Mouse (Mus musculus) embryonic facial prominence, embryonic 15.5 days (tissue): ENCODE measurements around the gene Aym1. TPM values are rescaled to one million over a fixed set of nuclear protein-coding genes. Genes with fewer than 3 reads are reported as not detected.
"Not testable (repeated sequence)": the region's sequence is repeated elsewhere in the genome, so short reads cannot be mapped to it uniquely, and the experiment has no call there.

ENCODE experiments used
- ATAC-seq: fragments of 200-750 bp; cut with Nextera tagmentation; 2 replicates; pipeline ENCODE4 v1.8.0; 2017; ENCODE audit warnings: low read depth, moderate TSS enrichment; ENCODE audit not compliant: insufficient number of reproducible peaks, low FRiP score, low TSS enrichment
- H3K27ac ChIP-seq: fragments of 300-500 bp; sonication (generic); replicated peaks from 2 replicates; pipeline ENCODE4 v1.5.1; 2015; ENCODE audit warnings: mild to moderate bottlenecking, inconsistent platforms
- H3K27me3 ChIP-seq: fragments of 300-500 bp; sonication (generic); 2 replicates; pipeline ENCODE4 v1.6.1; 2015; ENCODE audit warnings: inconsistent platforms
- H3K36me3 ChIP-seq: fragments of 300-500 bp; sonication (generic); 2 replicates; pipeline ENCODE4 v1.6.1; 2015; ENCODE audit warnings: mild to moderate bottlenecking, inconsistent platforms
- H3K4me1 ChIP-seq: fragments of 300-500 bp; sonication (generic); 2 replicates; pipeline ENCODE4 v1.6.1; 2015; ENCODE audit warnings: inconsistent platforms
- H3K4me2 ChIP-seq: fragments of 300-500 bp; sonication (generic); replicated peaks from 2 replicates; pipeline ENCODE4 v1.6.1; 2015; ENCODE audit warnings: mild to moderate bottlenecking, inconsistent platforms
- H3K4me3 ChIP-seq: fragments of 300-500 bp; sonication (generic); replicated peaks from 2 replicates; pipeline ENCODE4 v1.5.1; 2015; ENCODE audit warnings: mild to moderate bottlenecking, inconsistent platforms
- H3K9ac ChIP-seq: fragments of 300-500 bp; sonication (generic); 2 replicates; pipeline ENCODE4 v1.6.1; 2015; ENCODE audit warnings: inconsistent platforms
- H3K9me3 ChIP-seq: fragments of 300-500 bp; sonication (generic); replicated peaks from 2 replicates; pipeline ENCODE4 v1.6.1; 2016; ENCODE audit warnings: inconsistent platforms
- WGBS: fragments of 180-500 bp; shearing (Covaris S2); methylation state at CpG from one replicate; pipeline ENCODE4 v1.1.7; 2015; 5-methylcytosine and 5-hydroxymethylcytosine counted together
- polyA plus RNA-seq: library from polyadenylated mRNA; unstranded; fragments of >200 nt; fragmentation: Nextera tagmentation; extraction: Ambion mirVana; gene quantifications from 2 replicates; pipeline ENCODE4 v1.2.1, GENCODE M21; 2015

The Aym1 gene
- polyA plus RNA-seq, 1 experiment from 2014 or later: not detected

GRCm38 (mm10) chr5:113357656-113358055, 562 bp downstream of the Aym1 start:
- Histone ChIP-seq H3K4me3 (no peak overlapping the region), H3K27ac (no peak overlapping the region), H3K36me3 (no peaks in the 10 kb centered on the region), H3K4me1 (peaks cover 16% of the 10 kb centered on the region), H3K9me3 (no peaks in the 10 kb centered on the region), H3K27me3 (peaks cover 10% of the 10 kb centered on the region), H3K9ac (no peak overlapping the region), H3K4me2 (no peak overlapping the region)
- WGBS: 20% methylated on average over 3 of the region's 3 CpGs
- ATAC-seq: no peak

- no peak for ATAC-seq
- H3K4me2 ChIP-seq: no peak overlapping the region
Measured at GRCm38 (mm10) chr5:113358833-113359232, 1.7 kb downstream of the Aym1 start.

GRCm38 (mm10) chr5:113361283-113361682, 4.2 kb downstream of the Aym1 start:
- H3K9ac ChIP-seq: no peak overlapping the region
- H3K4me2 ChIP-seq: no peak overlapping the region
- 69% methylated on average over 7 of the region's 7 CpGs for WGBS
- no peaks in the 10 kb centered on the region; the same call in none of the 2 replicates for H3K27me3 ChIP-seq
- H3K9me3 ChIP-seq: no peaks in the 10 kb centered on the region
- no peak for ATAC-seq
- H3K36me3 ChIP-seq: no peaks in the 10 kb centered on the region
- H3K4me3 ChIP-seq: no peak overlapping the region
- H3K27ac ChIP-seq: no peak overlapping the region
- H3K4me1 ChIP-seq: peaks cover 16% of the 10 kb centered on the region

More at GRCm38 (mm10) chr5:113358833-113359232, 1.7 kb downstream of the Aym1 start:
- Histone ChIP-seq H3K36me3 (no peaks in the 10 kb centered on the region), H3K9ac (no peak overlapping the region), H3K4me3 (no peak overlapping the region), H3K27ac (no peak overlapping the region), H3K9me3 (no peaks in the 10 kb centered on the region), H3K4me1 (peaks cover 16% of the 10 kb centered on the region), H3K27me3 (peaks cover 5% of the 10 kb centered on the region)
- 4% methylated on average over 11 of the region's 11 CpGs for WGBS

GRCm38 (mm10) chr5:113362258-113362996, 5.3 kb downstream of the Aym1 start:
- Histone ChIP-seq H3K4me1 (peaks cover 11% of the 10 kb centered on the region), H3K27ac (no peak overlapping the region), H3K4me2 (no peak overlapping the region), H3K4me3 (no peak overlapping the region), H3K27me3 (no peaks in the 10 kb centered on the region; the same call in none of the 2 replicates), H3K9ac (no peak overlapping the region), H3K9me3 (no peaks in the 10 kb centered on the region), H3K36me3 (no peaks in the 10 kb centered on the region)
- ATAC-seq: no peak
- WGBS: 74% methylated on average over 9 of the region's 9 CpGs

- Histone ChIP-seq H3K4me2 (no peak overlapping the region), H3K36me3 (no peaks in the 10 kb centered on the region), H3K27ac (no peak overlapping the region), H3K27me3 (no peaks in the 10 kb centered on the region; the same call in none of the 2 replicates), H3K9me3 (no peaks in the 10 kb centered on the region), H3K4me3 (no peak overlapping the region), H3K4me1 (peaks cover 7% of the 10 kb centered on the region), H3K9ac (no peak overlapping the region)
- ATAC-seq: no peak
- 83% methylated on average over 8 of the region's 8 CpGs for WGBS
Measured at GRCm38 (mm10) chr5:113363177-113363576, 6.1 kb downstream of the Aym1 start.

- Histone ChIP-seq H3K9me3 (no peaks in the 10 kb centered on the region), H3K4me3 (no peak overlapping the region), H3K9ac (no peak overlapping the region), H3K4me2 (no peak overlapping the region), H3K4me1 (no peaks in the 10 kb centered on the region), H3K27me3 (no peaks in the 10 kb centered on the region; the same call in none of the 2 replicates), H3K36me3 (no peaks in the 10 kb centered on the region), H3K27ac (no peak overlapping the region)
- WGBS: 3% methylated on average over 20 of the region's 20 CpGs
- ATAC-seq: no peak
Measured at GRCm38 (mm10) chr5:113365921-113366320, 8.8 kb downstream of the Aym1 start.

GRCm38 (mm10) chr5:113367726-113368125, 10.6 kb downstream of the Aym1 start:
- H3K9me3 ChIP-seq, ATAC-seq, H3K4me1 ChIP-seq, H3K36me3 ChIP-seq, H3K4me3 ChIP-seq, H3K4me2 ChIP-seq, H3K27ac ChIP-seq, H3K27me3 ChIP-seq, H3K9ac ChIP-seq: not testable (repeated sequence)

- H3K4me3 ChIP-seq: no peak overlapping the region
- H3K9ac ChIP-seq: no peak overlapping the region
- H3K9me3 ChIP-seq: no peaks in the 10 kb centered on the region
- H3K4me1 ChIP-seq: peaks cover 16% of the 10 kb centered on the region
- H3K36me3 ChIP-seq: no peaks in the 10 kb centered on the region
- ATAC-seq: no peak
- peaks cover 9% of the 10 kb centered on the region; the same call in 1 of the 2 replicates for H3K27me3 ChIP-seq
- no peak overlapping the region for H3K4me2 ChIP-seq
- no peak overlapping the region for H3K27ac ChIP-seq
- 76% methylated on average over 17 of the region's 17 CpGs for WGBS
Measured at GRCm38 (mm10) chr5:113369262-113369868, 12.3 kb downstream of the Aym1 start.

GRCm38 (mm10) chr5:113372449-113372848, 15.4 kb downstream of the Aym1 start:
- Histone ChIP-seq H3K4me3 (no peak overlapping the region), H3K27ac (no peak overlapping the region), H3K4me2 (0 out of 2 replicates have a peak overlapping the region, but pooled peaks have one; percentile 42), H3K9ac (no peak overlapping the region), H3K36me3 (no peaks in the 10 kb centered on the region), H3K27me3 (peaks cover 9% of the 10 kb centered on the region; the same call in 1 of the 2 replicates), H3K4me1 (peaks cover 23% of the 10 kb centered on the region), H3K9me3 (no peaks in the 10 kb centered on the region)
- ATAC-seq: no peak
- 67% methylated on average over 4 of the region's 4 CpGs for WGBS

- Histone ChIP-seq H3K9me3 (no peaks in the 10 kb centered on the region), H3K27me3 (peaks cover 9% of the 10 kb centered on the region; the same call in 1 of the 2 replicates), H3K27ac (peak overlapping the region; percentile 74; the same call in 1 of the 2 replicates), H3K4me1 (peaks cover 23% of the 10 kb centered on the region), H3K4me2 (peak overlapping the region; percentile 42), H3K36me3 (no peaks in the 10 kb centered on the region), H3K4me3 (peak overlapping the region; percentile 27), H3K9ac (no peak overlapping the region)
- no peak for ATAC-seq
- 3% methylated on average over 33 of the region's 33 CpGs for WGBS
Measured at GRCm38 (mm10) chr5:113372995-113373950, 16.2 kb downstream of the Aym1 start.

GRCm38 (mm10) chr5:113374290-113374689, 17.2 kb downstream of the Aym1 start:
- no peak overlapping the region for H3K4me3 ChIP-seq
- 42% methylated on average over 10 of the region's 10 CpGs for WGBS
- H3K36me3 ChIP-seq: no peaks in the 10 kb centered on the region
- peak; percentile 31; the same call in 1 of the 2 replicates for ATAC-seq
- no peak overlapping the region for H3K4me2 ChIP-seq
- H3K27me3 ChIP-seq: peaks cover 9% of the 10 kb centered on the region; the same call in 1 of the 2 replicates
- peak overlapping the region; percentile 74 for H3K27ac ChIP-seq
- H3K9me3 ChIP-seq: no peaks in the 10 kb centered on the region
- peaks cover 23% of the 10 kb centered on the region for H3K4me1 ChIP-seq
- no peak overlapping the region for H3K9ac ChIP-seq
